Mouse (Mus musculus) ES-Bruce4 (cell line): ENCODE data around the gene Ptpn12. TPM values are rescaled to one million over a fixed set of nuclear protein-coding genes. Genes with fewer than 3 reads are reported as not detected.

Experiments
- H3K27ac ChIP-seq: 2 replicates; pipeline ENCODE4 v1.5.1; 2012; ENCODE audit warnings: low read length, inconsistent platforms; ENCODE audit not compliant: insufficient read depth
- H3K27me3 ChIP-seq: 2 replicates; pipeline ENCODE4 v1.6.1; 2012; ENCODE audit warnings: mild to moderate bottlenecking, low read length, inconsistent platforms; ENCODE audit not compliant: control insufficient read depth, poor library complexity, insufficient read depth, severe bottlenecking
- H3K36me3 ChIP-seq: 2 replicates; pipeline ENCODE4 v1.6.1; 2012; ENCODE audit warnings: inconsistent platforms, mild to moderate bottlenecking, low read length, moderate library complexity; ENCODE audit not compliant: control insufficient read depth, poor library complexity, insufficient read depth, severe bottlenecking
- H3K4me1 ChIP-seq: one replicate; pipeline ENCODE4 v1.8.1; 2011; ENCODE audit warnings: low read length; ENCODE audit not compliant: control insufficient read depth, insufficient read depth
- H3K4me3 ChIP-seq: 2 replicates; pipeline ENCODE4 v1.5.1; 2011; ENCODE audit warnings: low read depth, mild to moderate bottlenecking, low read length
- H3K9ac ChIP-seq: 2 replicates; pipeline ENCODE4 v1.6.1; 2012; ENCODE audit warnings: low read depth, mild to moderate bottlenecking, inconsistent platforms; ENCODE audit not compliant: poor library complexity, severe bottlenecking
- H3K9me3 ChIP-seq: replicated peaks from 2 replicates; pipeline ENCODE4 v1.6.1; 2012; ENCODE audit warnings: mild to moderate bottlenecking, low read length, inconsistent platforms; ENCODE audit not compliant: control insufficient read depth, poor library complexity, insufficient read depth, severe bottlenecking
- CTCF ChIP-seq: IDR thresholded peaks from one replicate; pipeline ENCODE4 v1.8.1; 2011; ENCODE audit warnings: low read depth, low read length
- EP300 ChIP-seq: IDR thresholded peaks from 2 replicates; pipeline ENCODE4 v1.6.1; 2011; ENCODE audit warnings: low read depth, low read length; ENCODE audit not compliant: insufficient read depth
- POLR2A ChIP-seq: IDR thresholded peaks from one replicate; pipeline ENCODE4 v1.8.1; 2011; ENCODE audit warnings: low read length; ENCODE audit not compliant: insufficient read depth
- polyA plus RNA-seq: library from polyadenylated mRNA; stranded (reverse); fragments of >200 nt; gene quantifications from 2 replicates; pipeline ENCODE4 v1.2.4, GENCODE M21; 2011; ENCODE audit warnings: low read depth; ENCODE audit not compliant: missing spikeins, insufficient read depth, insufficient read length

Ptpn12 gene
- polyA plus RNA-seq, 1 experiment = 42.7 TPM

GRCm38 (mm10) chr5:20963295-20963694 lies 92.4 kb downstream of the Ptpn12 start:
- no peak overlapping the region for H3K9ac ChIP-seq
- peaks cover 3% of the 10 kb centered on the region for H3K4me1 ChIP-seq
- TF ChIP-seq CTCF (no peak), POLR2A (no peak), EP300 (no peak)
- H3K36me3 ChIP-seq = no peaks in the 10 kb centered on the region; the same call in 1 of the 2 replicates
- no peak overlapping the region for H3K4me3 ChIP-seq
- no peaks in the 10 kb centered on the region for H3K9me3 ChIP-seq
- no peaks in the 10 kb centered on the region for H3K27me3 ChIP-seq
- no peak overlapping the region for H3K27ac ChIP-seq

GRCm38 (mm10) chr5:20960927-20961326 lies 94.8 kb downstream of the Ptpn12 start:
- H3K9ac ChIP-seq = peak overlapping the region; percentile 54
- TF ChIP-seq POLR2A (no peak), EP300 (peak; percentile 84; the same call in 1 of the 2 replicates)
- no peaks in the 10 kb centered on the region; the same call in 1 of the 2 replicates for H3K36me3 ChIP-seq
- H3K27ac ChIP-seq = peak overlapping the region; percentile 80
- H3K9me3 ChIP-seq = no peaks in the 10 kb centered on the region
- H3K4me3 ChIP-seq = no peak overlapping the region
- H3K4me1 ChIP-seq = peaks cover 3% of the 10 kb centered on the region
- H3K27me3 ChIP-seq = no peaks in the 10 kb centered on the region

GRCm38 (mm10) chr5:20956298-20956697 lies 99.4 kb downstream of the Ptpn12 start, which contains the start of gene Rsbn1l:
Gene Rsbn1l (minus strand): TSS chr5:20956398.
- Histone ChIP-seq H3K36me3 (no peaks in the 10 kb centered on the region), H3K9ac (no peak within 1 kb of the TSS), H3K9me3 (no peaks in the 10 kb centered on the region), H3K27ac (no peak within 1 kb of the TSS), H3K4me3 (no peak within 1 kb of the TSS), H3K27me3 (no peaks in the 10 kb centered on the region), H3K4me1 (no peaks in the 10 kb centered on the region)
- TF ChIP-seq CTCF (no peak), POLR2A (no peak), EP300 (no peak)

GRCm38 (mm10) chr5:20955114-20955835 lies 100.4 kb downstream of the Ptpn12 start:
- Histone ChIP-seq H3K27ac (no peak overlapping the region), H3K9me3 (no peaks in the 10 kb centered on the region), H3K4me1 (no peaks in the 10 kb centered on the region), H3K9ac (no peak overlapping the region), H3K36me3 (no peaks in the 10 kb centered on the region), H3K4me3 (no peak overlapping the region), H3K27me3 (no peaks in the 10 kb centered on the region)
- TF ChIP-seq POLR2A = no peak
- no peak for TF ChIP-seq EP300
- no peak for TF ChIP-seq CTCF

GRCm38 (mm10) chr5:20952337-20952925 lies 103.3 kb downstream of the Ptpn12 start:
- Histone ChIP-seq H3K9ac (peak overlapping the region; percentile 88), H3K9me3 (no peaks in the 10 kb centered on the region), H3K4me1 (no peaks in the 10 kb centered on the region), H3K36me3 (no peaks in the 10 kb centered on the region), H3K4me3 (peak overlapping the region; percentile 24; the same call in 1 of the 2 replicates), H3K27ac (no peak overlapping the region), H3K27me3 (no peaks in the 10 kb centered on the region)
- no peak for TF ChIP-seq EP300
- no peak for TF ChIP-seq CTCF
- TF ChIP-seq POLR2A = no peak
